Mouse (Mus musculus): ENCODE data around the gene Tsr1. TPM values are rescaled to one million over a fixed set of nuclear protein-coding genes. Genes with fewer than 3 reads are reported as not detected.

Gene Tsr1
- polyA plus RNA-seq (2012; rRNA removed) (13.4 and 17.9 TPM in 2 replicates), polyA plus RNA-seq (2014; fragmentation: Nextera tagmentation; extraction: Ambion mirVana) (26.3 and 29.4 TPM in 2 replicates)

DNA sequence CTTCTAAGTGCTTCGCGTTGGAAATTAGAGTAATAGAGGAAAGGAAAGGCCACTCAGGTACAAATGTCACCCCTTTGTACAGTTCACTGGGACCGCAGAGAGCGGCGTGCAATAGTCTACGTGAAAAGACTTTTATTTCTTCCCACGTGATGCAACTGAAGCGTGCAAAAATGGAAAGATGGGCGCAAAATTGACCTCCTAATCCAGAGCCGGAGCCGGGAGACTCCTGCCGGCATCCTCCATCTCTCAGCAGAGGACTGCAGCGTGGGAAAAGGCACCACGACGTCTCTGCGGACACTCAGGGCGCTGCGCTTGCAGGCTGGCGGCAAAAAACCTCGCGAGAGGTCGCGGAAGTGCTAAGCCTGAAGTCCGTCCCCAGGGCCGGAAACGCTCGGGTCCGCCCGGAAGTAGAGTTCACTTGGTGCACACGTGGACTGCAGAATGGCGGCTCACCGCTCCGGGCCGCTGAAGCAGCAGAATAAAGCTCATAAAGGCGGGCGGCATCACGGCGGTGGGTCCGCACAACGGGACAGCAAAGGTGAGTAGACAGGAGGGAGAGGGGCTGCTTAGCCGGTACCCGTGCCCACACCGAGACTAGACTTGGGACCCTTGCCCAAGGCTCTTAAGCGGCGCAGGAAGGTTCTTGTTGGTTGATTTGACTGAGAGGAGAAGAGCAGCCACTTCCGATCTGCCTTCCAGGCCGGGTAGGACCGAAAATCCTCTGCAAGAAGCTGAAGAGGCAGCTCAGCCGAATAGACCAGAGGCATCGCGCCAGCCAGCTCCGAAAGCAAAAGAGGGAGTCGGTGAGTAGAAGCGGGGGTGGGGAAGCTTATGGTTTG is at the start of gene Tsr1:
Gene Tsr1 (plus strand): TSS at position 394 of the 839 bp plus-strand sequence.
- WGBS (ENCODE audit: insufficient replicate concordance), result under 1% methylated on average over 54 of the region's 54 CpGs
- H3K9me3 ChIP-seq (ENCODE audit: control insufficient read depth, low read length), result no peaks in the 10 kb centered on the region
- DNase-seq (ENCODE audit: low read depth in 3 of 3, low spot score in 3 of 3), result peak; percentile 79 to 86 (median 85)
- H3K36me3 ChIP-seq (replicated peaks; ENCODE audit: control insufficient read depth, insufficient read depth, low read depth), result peaks cover 33% of the 10 kb centered on the region
- H3K27me3 ChIP-seq (ENCODE audit: control insufficient read depth, insufficient read depth, low read length), result no peaks in the 10 kb centered on the region
- peak within 1 kb of the TSS; percentile 73 for H3K4me2 ChIP-seq (ENCODE audit: low read depth)
- peak within 1 kb of the TSS; percentile 89 to 92 for H3K4me3 ChIP-seq (ENCODE audit: insufficient read depth in 1 of 2, low read depth in 2 of 2, low read length in 2 of 2)
- peak within 1 kb of the TSS; percentile 66 for H3K27ac ChIP-seq
- peak; percentile 79 for ATAC-seq (ENCODE audit: insufficient read depth)
- peaks cover 0 to 8% of the 10 kb centered on the region in 2 experiments; a peak in 3 of 4 replicates for H3K4me1 ChIP-seq (replicated peaks; ENCODE audit: control insufficient read depth in 2 of 2, insufficient read depth in 2 of 2, low read length in 1 of 2)
- no peak; the same call in 1 of the 2 replicates for TF ChIP-seq CTCF (IDR thresholded peaks at IDR 0.05; ENCODE audit: low read depth)
- TF ChIP-seq EP300 (IDR thresholded peaks at IDR 0.05; ENCODE audit: low read depth), result no peak
- peak within 1 kb of the TSS; percentile 90 for H3K9ac ChIP-seq (replicated peaks)

DNA sequence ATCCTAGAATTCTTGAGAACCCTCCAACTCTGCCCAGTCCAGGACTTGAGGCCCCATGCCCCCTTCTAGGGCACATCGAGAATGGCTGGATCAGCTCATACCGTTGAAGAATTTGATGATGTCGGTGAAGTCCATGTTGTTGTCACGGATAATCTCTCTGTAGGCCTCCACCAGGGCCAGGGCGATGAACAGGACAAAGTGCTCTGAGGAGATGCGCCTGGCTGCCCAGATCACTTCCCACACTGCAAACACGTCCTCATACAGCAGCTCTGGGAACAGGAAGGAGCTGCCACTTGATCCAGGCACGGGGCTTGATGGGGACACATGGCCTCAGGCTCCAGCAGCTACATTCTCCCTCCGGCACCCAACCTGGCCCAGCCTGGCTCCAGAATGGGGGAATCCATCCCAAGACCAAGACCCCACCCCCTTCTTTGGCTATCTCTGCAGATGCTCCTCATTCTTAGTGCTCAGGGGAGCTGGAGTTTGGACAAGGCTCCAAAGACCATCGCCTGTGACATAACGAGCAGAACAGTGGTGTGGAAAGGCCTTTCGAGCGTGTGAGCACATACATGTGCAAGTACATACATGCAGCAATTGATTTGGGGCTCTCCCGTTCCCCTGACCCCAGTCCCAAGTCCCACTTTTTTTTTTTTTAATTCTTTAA is 46.7 kb upstream of the Tsr1 start:
- DNase-seq (ENCODE audit: low read depth in 3 of 3, low spot score in 3 of 3) (no peak), ATAC-seq (ENCODE audit: insufficient read depth) (no peak)
- H3K4me1 ChIP-seq (replicated peaks; ENCODE audit: control insufficient read depth in 2 of 2, insufficient read depth in 2 of 2, low read length in 1 of 2), result peaks cover 3 to 12% of the 10 kb centered on the region in 2 experiments; a peak in 3 of 4 replicates
- H3K9ac ChIP-seq (replicated peaks), result no peak overlapping the region
- no peak overlapping the region for H3K4me3 ChIP-seq (ENCODE audit: insufficient read depth in 1 of 2, low read depth in 2 of 2, low read length in 2 of 2)
- 73% methylated on average over 14 of the region's 14 CpGs for WGBS (ENCODE audit: insufficient replicate concordance)
- H3K9me3 ChIP-seq (ENCODE audit: control insufficient read depth, low read length), result no peaks in the 10 kb centered on the region
- no peaks in the 10 kb centered on the region for H3K36me3 ChIP-seq (replicated peaks; ENCODE audit: control insufficient read depth, insufficient read depth, low read depth)
- H3K4me2 ChIP-seq (ENCODE audit: low read depth), result no peak overlapping the region
- H3K27me3 ChIP-seq (ENCODE audit: control insufficient read depth, insufficient read depth, low read length), result no peaks in the 10 kb centered on the region
- H3K27ac ChIP-seq, result no peak overlapping the region
- TF ChIP-seq EP300 (IDR thresholded peaks at IDR 0.05; ENCODE audit: low read depth) (no peak), CTCF (IDR thresholded peaks at IDR 0.05; ENCODE audit: low read depth) (no peak)

DNA sequence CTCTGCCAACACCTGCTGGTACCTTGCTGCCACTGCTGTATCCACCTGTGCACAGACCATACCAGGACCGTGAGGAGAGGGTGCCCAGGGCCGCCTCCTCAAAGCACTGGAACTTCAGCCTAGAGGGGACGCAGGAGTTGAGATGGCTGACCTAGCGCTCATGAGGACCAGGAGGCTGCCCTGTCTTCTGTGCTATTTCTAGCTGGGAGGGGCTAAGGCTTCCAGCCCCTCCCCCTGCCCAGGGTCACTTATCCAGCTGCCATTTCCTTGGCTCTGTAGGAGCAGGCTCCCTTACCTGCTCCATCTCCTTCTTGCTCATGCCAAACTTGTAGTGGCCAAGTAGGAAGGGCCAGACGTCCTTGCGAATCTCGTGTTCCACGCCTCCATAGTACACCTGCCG is 40.1 kb upstream of the Tsr1 start:
- H3K4me1 ChIP-seq (replicated peaks; ENCODE audit: control insufficient read depth in 2 of 2, insufficient read depth in 2 of 2, low read length in 1 of 2), result no peaks in the 10 kb centered on the region
- no peak overlapping the region for H3K4me3 ChIP-seq (ENCODE audit: insufficient read depth in 1 of 2, low read depth in 2 of 2, low read length in 2 of 2)
- H3K9ac ChIP-seq (replicated peaks), result no peak overlapping the region
- H3K27ac ChIP-seq, result no peak overlapping the region
- 82% methylated on average over 9 of the region's 9 CpGs for WGBS (ENCODE audit: insufficient replicate concordance)
- no peaks in the 10 kb centered on the region for H3K9me3 ChIP-seq (ENCODE audit: control insufficient read depth, low read length)
- H3K4me2 ChIP-seq (ENCODE audit: low read depth), result no peak overlapping the region
- DNase-seq (ENCODE audit: low read depth in 3 of 3, low spot score in 3 of 3) (no peak), ATAC-seq (ENCODE audit: insufficient read depth) (no peak)
- TF ChIP-seq EP300 (IDR thresholded peaks at IDR 0.05; ENCODE audit: low read depth) (no peak), CTCF (IDR thresholded peaks at IDR 0.05; ENCODE audit: low read depth) (no peak)
- H3K27me3 ChIP-seq (ENCODE audit: control insufficient read depth, insufficient read depth, low read length), result no peaks in the 10 kb centered on the region
- no peaks in the 10 kb centered on the region for H3K36me3 ChIP-seq (replicated peaks; ENCODE audit: control insufficient read depth, insufficient read depth, low read depth)

DNA sequence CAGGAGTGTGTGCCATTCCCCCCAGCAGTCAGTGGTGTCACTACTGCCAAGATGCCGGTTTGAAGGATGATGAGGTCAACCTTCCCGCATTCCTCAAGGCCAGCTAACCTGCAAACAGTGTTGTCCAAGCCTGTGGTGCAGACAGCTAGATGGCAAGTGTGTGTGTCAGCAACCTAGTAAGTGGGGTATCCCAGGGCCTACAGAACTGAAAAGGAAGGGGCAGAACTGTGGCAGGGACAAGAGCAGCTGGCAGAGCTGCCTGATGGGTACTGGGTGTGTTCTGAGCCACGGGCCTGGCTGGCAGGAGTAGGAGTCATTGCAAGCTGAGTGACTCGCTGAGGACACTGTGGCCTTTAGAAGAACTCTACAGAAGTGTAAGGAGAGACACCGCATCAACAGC is 35.7 kb upstream of the Tsr1 start:
- Histone ChIP-seq H3K36me3 (replicated peaks; ENCODE audit: control insufficient read depth, insufficient read depth, low read depth) (no peaks in the 10 kb centered on the region), H3K4me1 (replicated peaks; ENCODE audit: control insufficient read depth in 2 of 2, insufficient read depth in 2 of 2, low read length in 1 of 2) (no peaks in the 10 kb centered on the region), H3K27ac (no peak overlapping the region), H3K27me3 (ENCODE audit: control insufficient read depth, insufficient read depth, low read length) (no peaks in the 10 kb centered on the region), H3K4me2 (ENCODE audit: low read depth) (no peak overlapping the region), H3K9me3 (ENCODE audit: control insufficient read depth, low read length) (no peaks in the 10 kb centered on the region), H3K4me3 (ENCODE audit: insufficient read depth in 1 of 2, low read depth in 2 of 2, low read length in 2 of 2) (no peak overlapping the region), H3K9ac (replicated peaks) (no peak overlapping the region)
- DNase-seq (ENCODE audit: low read depth in 3 of 3, low spot score in 3 of 3), result no peak
- no peak for ATAC-seq (ENCODE audit: insufficient read depth)
- 77% methylated on average over 5 of the region's 5 CpGs for WGBS (ENCODE audit: insufficient replicate concordance)
- TF ChIP-seq CTCF (IDR thresholded peaks at IDR 0.05; ENCODE audit: low read depth) (no peak), EP300 (IDR thresholded peaks at IDR 0.05; ENCODE audit: low read depth) (no peak)

DNA sequence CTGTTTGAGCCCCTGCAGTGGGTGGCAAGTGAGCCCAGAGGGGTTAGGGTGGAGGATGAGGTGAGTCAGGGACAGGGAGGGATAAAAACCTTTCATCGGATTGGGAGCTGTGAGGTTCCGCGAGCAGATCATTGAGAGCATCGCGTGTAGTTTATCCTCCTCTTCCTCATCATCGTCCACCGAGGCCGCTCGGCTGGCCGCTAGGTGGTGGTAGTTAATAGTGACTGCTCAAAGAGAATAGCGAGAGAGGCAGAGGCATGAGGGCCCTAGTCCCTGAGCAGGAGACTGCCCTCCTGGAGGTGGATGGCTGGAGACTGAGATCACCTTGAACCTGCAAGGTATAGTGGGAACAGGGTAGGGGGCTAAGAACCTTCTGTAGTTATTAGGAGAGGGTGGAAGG is 34.4 kb upstream of the Tsr1 start:
- Histone ChIP-seq H3K9ac (replicated peaks) (no peak overlapping the region), H3K9me3 (ENCODE audit: control insufficient read depth, low read length) (no peaks in the 10 kb centered on the region), H3K4me1 (replicated peaks; ENCODE audit: control insufficient read depth in 2 of 2, insufficient read depth in 2 of 2, low read length in 1 of 2) (no peaks in the 10 kb centered on the region), H3K36me3 (replicated peaks; ENCODE audit: control insufficient read depth, insufficient read depth, low read depth) (no peaks in the 10 kb centered on the region), H3K27ac (no peak overlapping the region), H3K27me3 (ENCODE audit: control insufficient read depth, insufficient read depth, low read length) (no peaks in the 10 kb centered on the region), H3K4me2 (ENCODE audit: low read depth) (no peak overlapping the region), H3K4me3 (ENCODE audit: insufficient read depth in 1 of 2, low read depth in 2 of 2, low read length in 2 of 2) (no peak overlapping the region)
- ATAC-seq (ENCODE audit: insufficient read depth) (no peak), DNase-seq (ENCODE audit: low read depth in 3 of 3, low spot score in 3 of 3) (no peak)
- 32% methylated on average over 11 of the region's 11 CpGs for WGBS (ENCODE audit: insufficient replicate concordance)
- TF ChIP-seq CTCF (IDR thresholded peaks at IDR 0.05; ENCODE audit: low read depth), result peak; percentile 71
- TF ChIP-seq EP300 (IDR thresholded peaks at IDR 0.05; ENCODE audit: low read depth), result no peak

Measured in liver, embryonic 14.5 days (tissue).